Mouse (Mus musculus) megakaryocyte-erythroid progenitor cell, adult 5-6 weeks (primary cell): ENCODE data around the gene Fam76a. TPM values are rescaled to one million over a fixed set of nuclear protein-coding genes. Genes with fewer than 3 reads are reported as not detected.
A peak's percentile ranks its signal among the peaks of the same experiment; 100 is the strongest.

ENCODE experiments used
- ATAC-seq: replicated peaks from 2 replicates; pipeline ENCODE4 v1.8.0; 2016; ENCODE audit warnings: mild to moderate bottlenecking, inconsistent platforms; ENCODE audit not compliant: severe bottlenecking, poor library complexity, low FRiP score, low TSS enrichment
- total RNA-seq, 2 experiments: library from RNA; stranded (forward) in 1 of 2; stranded (reverse) in 1 of 2; fragments of 200-1000, 215-1000 nt in 1 of 2; fragments of >200 nt in 1 of 2; fragmentation: Nextera tagmentation in 1 of 2; gene quantifications; 2 replicates each; pipeline ENCODE4 v1.2.3; 2014 to 2017

Gene Fam76a
- total RNA-seq, 2 experiments from 2014 or later = 23.9 to 26.7 TPM

- no peak for ATAC-seq
These were observed 17.5 kb downstream of the Fam76a start for GRCm38 (mm10) chr4:132904765-132905309.

GRCm38 (mm10) chr4:132904071-132904470, 18.3 kb downstream of the Fam76a start:
- ATAC-seq = 0 out of 2 replicates have a peak, but pooled peaks have one; percentile 41

GRCm38 (mm10) chr4:132898197-132898596, 24.2 kb downstream of the Fam76a start:
- no peak for ATAC-seq

GRCm38 (mm10) chr4:132894402-132894801, 28.0 kb downstream of the Fam76a start:
- ATAC-seq = no peak

GRCm38 (mm10) chr4:132884844-132885374, 37.4 kb downstream of the Fam76a start:
- ATAC-seq = 0 out of 2 replicates have a peak, but pooled peaks have one; percentile 6

GRCm38 (mm10) chr4:132884064-132884843, 38.1 kb downstream of the Fam76a start, which contains the start of gene Stx12:
Gene Stx12, minus strand, starts transcription at chr4:132884509.
- ATAC-seq = peak; percentile 74

GRCm38 (mm10) chr4:132883561-132884063, 38.7 kb downstream of the Fam76a start:
- ATAC-seq = no peak; the same call in 1 of the 2 replicates

- ATAC-seq = no peak
These were observed 47.8 kb downstream of the Fam76a start for GRCm38 (mm10) chr4:132874363-132875097.

GRCm38 (mm10) chr4:132873481-132874362, 48.6 kb downstream of the Fam76a start:
- peak; percentile 56 for ATAC-seq

- no peak for ATAC-seq
These were observed 51.2 kb downstream of the Fam76a start for GRCm38 (mm10) chr4:132871116-132871515.

- no peak for ATAC-seq
These were observed 57.5 kb downstream of the Fam76a start for GRCm38 (mm10) chr4:132864856-132865255.

- ATAC-seq = no peak
These were observed 59.3 kb downstream of the Fam76a start for GRCm38 (mm10) chr4:132863012-132863411.

- no peak for ATAC-seq
These were observed 61.5 kb downstream of the Fam76a start for GRCm38 (mm10) chr4:132860880-132861279.

Other genes starting within 250 kb of the Fam76a start
- gene Xkr8, start 190.0 kb downstream of the Fam76a start, total RNA-seq (2014; fragmentation: Nextera tagmentation) = 0.92 and 2.9 TPM in 2 replicates
- 0.42 and 1.9 TPM in 2 replicates for gene Xkr8, start 190.0 kb downstream of the Fam76a start, total RNA-seq (2017)
- gene Smpdl3b, start 165.3 kb downstream of the Fam76a start, total RNA-seq (2014; fragmentation: Nextera tagmentation) = not detected in 2 replicates
- gene Smpdl3b, start 165.3 kb downstream of the Fam76a start, total RNA-seq (2017) = not detected in 2 replicates
- 108 and 128 TPM in 2 replicates for gene Rpa2, start 154.2 kb downstream of the Fam76a start, total RNA-seq (2014; fragmentation: Nextera tagmentation)
- 52.6 and 55.3 TPM in 2 replicates for gene Rpa2, start 154.2 kb downstream of the Fam76a start, total RNA-seq (2017)
- gene Themis2, start 126.2 kb downstream of the Fam76a start, total RNA-seq (2014; fragmentation: Nextera tagmentation) = 2.0 and 3.9 TPM in 2 replicates
- 0.80 and 1.7 TPM in 2 replicates for gene Themis2, start 126.2 kb downstream of the Fam76a start, total RNA-seq (2017)
- 67.6 and 68.4 TPM in 2 replicates for gene Ppp1r8, start 79.4 kb downstream of the Fam76a start, total RNA-seq (2014; fragmentation: Nextera tagmentation)
- gene Ppp1r8, start 79.4 kb downstream of the Fam76a start, total RNA-seq (2017) = 75.2 and 88.5 TPM in 2 replicates
- 18.9 and 26.4 TPM in 2 replicates for gene Stx12, start 38.0 kb downstream of the Fam76a start, total RNA-seq (2014; fragmentation: Nextera tagmentation)
- 24.7 and 25.4 TPM in 2 replicates for gene Stx12, start 38.0 kb downstream of the Fam76a start, total RNA-seq (2017)
- 2.8 TPM in 1 of 2 replicates, not detected in the other for gene Fgr, start 51.5 kb upstream of the Fam76a start, total RNA-seq (2014; fragmentation: Nextera tagmentation)
- 0.30 and 0.33 TPM in 2 replicates for gene Fgr, start 51.5 kb upstream of the Fam76a start, total RNA-seq (2017)
- gene Ahdc1, start 88.7 kb upstream of the Fam76a start, total RNA-seq (2014; fragmentation: Nextera tagmentation) = 4.8 and 7.0 TPM in 2 replicates
- gene Ahdc1, start 88.7 kb upstream of the Fam76a start, total RNA-seq (2017) = 0.33 and 0.72 TPM in 2 replicates
- 66.5 and 75.9 TPM in 2 replicates for gene Wasf2, start 207.9 kb upstream of the Fam76a start, total RNA-seq (2014; fragmentation: Nextera tagmentation)
- gene Wasf2, start 207.9 kb upstream of the Fam76a start, total RNA-seq (2017) = 16.7 and 27.7 TPM in 2 replicates